Mouse (Mus musculus) kidney, embryonic 15.5 days (tissue): Measurements from ENCODE around the gene Creb3l4. TPM values are rescaled to one million over a fixed set of nuclear protein-coding genes. Genes with fewer than 3 reads are reported as not detected.

ENCODE experiments used
- ATAC-seq: fragments of 200-750 bp; cut with Nextera tagmentation; replicated peaks from 2 replicates; pipeline ENCODE4 v1.8.0; 2017; ENCODE audit warnings: moderate TSS enrichment; ENCODE audit not compliant: low FRiP score
- H3K27ac ChIP-seq: fragments of 300-500 bp; sonication (generic); 2 replicates; pipeline ENCODE4 v1.5.1; 2015; ENCODE audit warnings: mild to moderate bottlenecking, inconsistent platforms
- H3K27me3 ChIP-seq: fragments of 300-500 bp; sonication (generic); 2 replicates; pipeline ENCODE4 v1.6.1; 2015; ENCODE audit warnings: inconsistent platforms
- H3K36me3 ChIP-seq: fragments of 300-500 bp; sonication (generic); 2 replicates; pipeline ENCODE4 v1.6.1; 2015; ENCODE audit warnings: inconsistent platforms
- H3K4me1 ChIP-seq: fragments of 300-500 bp; sonication (generic); 2 replicates; pipeline ENCODE4 v1.6.1; 2015; ENCODE audit warnings: inconsistent platforms
- H3K4me2 ChIP-seq: fragments of 300-500 bp; sonication (generic); 2 replicates; pipeline ENCODE4 v1.6.1; 2015; ENCODE audit warnings: moderate library complexity, mild to moderate bottlenecking, inconsistent platforms
- H3K4me3 ChIP-seq: fragments of 300-500 bp; sonication (generic); replicated peaks from 2 replicates; pipeline ENCODE4 v1.5.1; 2015; ENCODE audit warnings: mild to moderate bottlenecking, inconsistent platforms
- H3K9ac ChIP-seq: fragments of 300-500 bp; sonication (generic); 2 replicates; pipeline ENCODE4 v1.6.1; 2015; ENCODE audit warnings: mild to moderate bottlenecking, inconsistent platforms
- H3K9me3 ChIP-seq: fragments of 300-500 bp; sonication (generic); replicated peaks from 2 replicates; pipeline ENCODE4 v1.6.1; 2016; ENCODE audit warnings: inconsistent platforms
- WGBS: fragments of 180-500 bp; shearing (Covaris S2); methylation state at CpG from one replicate; pipeline ENCODE4 v1.1.7; 2015; ENCODE audit warnings: mixed read lengths; 5-methylcytosine and 5-hydroxymethylcytosine counted together
- polyA plus RNA-seq: library from polyadenylated mRNA; unstranded; fragments of >200 nt; fragmentation: Nextera tagmentation; extraction: Ambion mirVana; gene quantifications from 2 replicates; pipeline ENCODE4 v1.2.1, GENCODE M21; 2015

Creb3l4 gene
- polyA plus RNA-seq, 1 experiment from 2014 or later = 3.7 TPM

DNA sequence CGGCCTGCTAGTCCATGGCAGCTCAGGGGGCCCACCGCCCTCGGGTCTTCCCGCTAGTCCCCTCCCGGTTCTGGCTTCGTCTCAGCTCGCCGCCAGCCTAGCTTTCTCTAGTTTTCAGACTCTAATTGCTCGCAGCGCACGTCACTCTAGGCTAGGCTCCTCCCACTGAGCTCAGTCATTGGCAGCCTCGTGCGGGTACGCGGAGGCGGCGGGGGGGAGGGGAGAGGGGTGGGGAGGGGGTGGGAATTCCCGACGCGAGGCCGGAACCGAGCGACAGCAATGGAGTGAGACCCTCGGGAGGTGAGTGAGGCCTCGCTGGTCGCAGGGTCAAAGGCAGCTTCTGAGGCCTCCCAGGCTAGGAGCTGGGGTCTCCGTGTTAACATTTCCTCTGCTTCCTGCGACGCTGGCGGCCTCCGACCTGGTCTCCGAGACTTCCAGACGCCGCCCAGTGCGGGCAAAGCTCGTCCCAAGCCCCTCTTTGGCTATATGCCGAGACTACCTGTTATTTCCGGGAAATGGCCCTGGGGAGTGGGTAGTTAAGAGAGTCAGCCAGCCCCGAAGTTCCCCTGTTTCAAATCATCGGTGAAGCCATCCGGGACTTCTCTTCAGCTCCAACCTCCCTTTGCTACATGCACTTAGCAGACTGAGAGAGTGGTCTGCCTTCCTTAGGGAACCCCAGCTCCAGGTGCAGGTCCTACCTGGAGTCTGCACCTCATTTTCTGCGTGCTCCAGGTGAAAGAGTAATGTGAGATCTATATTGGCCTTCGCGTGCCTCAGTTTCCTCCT is 4.8 kb upstream of the Creb3l4 start, which contains the start of gene Slc39a1:
Gene Slc39a1, plus strand, starts transcription at position 213 of the 786 bp plus-strand sequence.
- no peaks in the 10 kb centered on the region for H3K27me3 ChIP-seq
- H3K4me1 ChIP-seq = peaks cover 31% of the 10 kb centered on the region
- H3K36me3 ChIP-seq = peaks cover 26% of the 10 kb centered on the region
- ATAC-seq = peak; percentile 95
- peak within 1 kb of the TSS; percentile 85 for H3K4me2 ChIP-seq
- no peaks in the 10 kb centered on the region for H3K9me3 ChIP-seq
- peak within 1 kb of the TSS; percentile 74 for H3K4me3 ChIP-seq
- WGBS = under 1% methylated on average over 44 of the region's 44 CpGs
- peak within 1 kb of the TSS; percentile 94 for H3K27ac ChIP-seq
- H3K9ac ChIP-seq = peak within 1 kb of the TSS; percentile 74

DNA sequence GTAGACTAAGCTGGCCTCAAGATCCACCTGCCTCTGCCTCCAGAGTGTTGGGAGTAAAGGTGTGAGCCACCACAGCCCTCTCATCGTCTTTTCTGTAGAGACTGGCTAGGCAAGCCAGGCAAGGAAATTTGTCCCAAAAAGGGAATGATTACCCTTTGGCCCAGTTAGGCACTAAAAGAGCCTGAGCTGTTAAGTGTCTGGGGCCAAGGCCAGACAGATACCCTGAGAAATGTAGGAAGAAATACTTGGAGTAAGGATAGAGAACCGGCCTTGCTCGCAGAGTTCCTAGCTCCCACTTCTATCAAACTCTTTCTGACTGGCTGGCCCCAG is 4.3 kb upstream of the Creb3l4 start:
- ATAC-seq = no peak; the same call in 1 of the 2 replicates
- Histone ChIP-seq H3K27ac (peak overlapping the region; percentile 94), H3K4me2 (peak overlapping the region; percentile 85), H3K4me1 (peaks cover 37% of the 10 kb centered on the region), H3K27me3 (no peaks in the 10 kb centered on the region), H3K4me3 (peak overlapping the region; percentile 74), H3K36me3 (peaks cover 26% of the 10 kb centered on the region), H3K9me3 (no peaks in the 10 kb centered on the region), H3K9ac (peak overlapping the region; percentile 41)
- 0% methylated on average over 3 of the region's 3 CpGs for WGBS

DNA sequence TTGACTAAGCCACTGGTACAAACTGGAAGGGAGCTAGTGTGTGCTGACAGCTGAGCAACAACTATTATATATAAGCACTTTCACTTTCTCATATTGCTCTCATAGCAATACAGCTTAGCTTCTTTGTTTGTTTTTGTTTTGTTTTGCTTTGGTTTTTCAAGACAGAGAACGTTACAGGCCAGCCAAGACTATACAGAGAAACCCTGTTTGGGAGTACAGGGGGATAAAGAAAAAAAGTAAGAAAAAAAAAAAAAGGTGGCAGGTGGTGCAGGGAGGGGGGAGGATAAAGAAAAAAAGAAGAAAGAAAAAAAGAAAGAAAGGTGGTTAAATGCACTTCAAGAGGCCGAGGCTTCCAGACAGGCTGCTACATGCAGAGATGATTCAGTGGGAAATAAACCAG is 2.1 kb upstream of the Creb3l4 start:
- no peak for ATAC-seq
- 62% methylated on average over 2 of the region's 2 CpGs for WGBS

DNA sequence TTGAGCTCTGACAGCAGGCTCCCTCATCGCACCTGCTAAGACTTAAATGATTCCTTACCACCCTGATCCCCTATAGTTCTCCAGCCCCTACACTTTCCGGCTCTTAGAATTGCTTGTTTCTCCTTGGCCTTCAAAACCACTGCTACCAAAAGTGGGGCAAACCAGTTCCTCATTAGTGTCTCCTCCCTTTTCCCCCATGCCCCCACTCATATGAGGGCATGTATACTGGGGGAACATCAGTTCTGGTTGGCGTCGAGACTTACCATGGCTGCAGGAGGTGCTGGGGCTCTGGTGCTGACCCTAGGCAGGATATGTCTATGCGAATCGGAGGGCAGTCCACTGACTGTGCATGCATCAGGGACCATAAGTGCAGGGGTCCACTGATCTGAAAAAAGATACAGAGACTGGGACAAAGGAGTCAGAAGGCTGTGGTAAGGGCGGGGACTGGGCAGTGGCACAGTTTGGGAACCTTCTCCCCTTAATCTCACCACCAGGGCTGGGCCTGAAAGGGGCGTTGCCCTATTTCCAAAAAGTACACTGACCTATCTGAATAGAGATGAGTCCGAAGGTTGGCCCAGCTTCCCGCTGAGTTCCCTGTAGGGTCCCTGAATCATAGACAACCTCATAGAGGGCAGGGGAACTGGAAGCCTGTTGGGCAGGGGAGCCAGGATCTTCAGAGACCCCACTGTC is 1.5 kb downstream of the Creb3l4 start:
- peaks cover 4% of the 10 kb centered on the region; the same call in 1 of the 2 replicates for H3K36me3 ChIP-seq
- H3K4me2 ChIP-seq = no peak overlapping the region
- no peak overlapping the region for H3K9ac ChIP-seq
- H3K4me1 ChIP-seq = peaks cover 17% of the 10 kb centered on the region
- no peak overlapping the region for H3K4me3 ChIP-seq
- no peak for ATAC-seq
- H3K27ac ChIP-seq = no peak overlapping the region
- WGBS = 84% methylated on average over 10 of the region's 10 CpGs
- no peaks in the 10 kb centered on the region for H3K9me3 ChIP-seq
- H3K27me3 ChIP-seq = no peaks in the 10 kb centered on the region

More for the DNA sequence above, 2.1 kb upstream of the Creb3l4 start:
- no peak overlapping the region for H3K4me2 ChIP-seq
- H3K36me3 ChIP-seq = peaks cover 12% of the 10 kb centered on the region
- H3K27me3 ChIP-seq = no peaks in the 10 kb centered on the region
- H3K9ac ChIP-seq = no peak overlapping the region
- H3K9me3 ChIP-seq = no peaks in the 10 kb centered on the region
- H3K4me1 ChIP-seq = peaks cover 32% of the 10 kb centered on the region
- no peak overlapping the region for H3K27ac ChIP-seq
- H3K4me3 ChIP-seq = no peak overlapping the region

DNA sequence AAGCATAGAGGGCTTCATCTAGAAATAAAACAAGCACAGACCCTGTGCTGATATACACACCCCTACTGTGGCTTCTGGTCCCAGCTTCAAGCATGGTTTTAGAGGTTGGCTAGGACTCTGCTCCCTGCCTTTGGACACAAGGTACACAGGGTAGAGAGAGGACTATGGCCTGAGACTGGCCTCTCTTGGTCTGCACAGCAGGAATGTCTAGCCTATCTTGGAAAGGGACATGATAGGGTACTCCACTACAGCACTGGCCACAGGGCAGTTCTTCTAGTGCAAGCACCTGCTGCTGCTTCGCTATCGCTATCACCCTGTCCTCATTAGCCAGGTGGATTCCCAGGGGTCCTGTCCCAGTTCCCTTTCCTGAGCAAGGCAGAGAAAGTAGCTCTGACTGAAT is 2.1 kb downstream of the Creb3l4 start:
- Histone ChIP-seq H3K4me3 (no peak overlapping the region), H3K27ac (no peak overlapping the region), H3K9ac (no peak overlapping the region), H3K27me3 (no peaks in the 10 kb centered on the region), H3K4me2 (no peak overlapping the region), H3K4me1 (peaks cover 17% of the 10 kb centered on the region), H3K36me3 (peaks cover 8% of the 10 kb centered on the region; the same call in 1 of the 2 replicates), H3K9me3 (no peaks in the 10 kb centered on the region)
- ATAC-seq = no peak
- WGBS = 98% methylated on average over 2 of the region's 2 CpGs

DNA sequence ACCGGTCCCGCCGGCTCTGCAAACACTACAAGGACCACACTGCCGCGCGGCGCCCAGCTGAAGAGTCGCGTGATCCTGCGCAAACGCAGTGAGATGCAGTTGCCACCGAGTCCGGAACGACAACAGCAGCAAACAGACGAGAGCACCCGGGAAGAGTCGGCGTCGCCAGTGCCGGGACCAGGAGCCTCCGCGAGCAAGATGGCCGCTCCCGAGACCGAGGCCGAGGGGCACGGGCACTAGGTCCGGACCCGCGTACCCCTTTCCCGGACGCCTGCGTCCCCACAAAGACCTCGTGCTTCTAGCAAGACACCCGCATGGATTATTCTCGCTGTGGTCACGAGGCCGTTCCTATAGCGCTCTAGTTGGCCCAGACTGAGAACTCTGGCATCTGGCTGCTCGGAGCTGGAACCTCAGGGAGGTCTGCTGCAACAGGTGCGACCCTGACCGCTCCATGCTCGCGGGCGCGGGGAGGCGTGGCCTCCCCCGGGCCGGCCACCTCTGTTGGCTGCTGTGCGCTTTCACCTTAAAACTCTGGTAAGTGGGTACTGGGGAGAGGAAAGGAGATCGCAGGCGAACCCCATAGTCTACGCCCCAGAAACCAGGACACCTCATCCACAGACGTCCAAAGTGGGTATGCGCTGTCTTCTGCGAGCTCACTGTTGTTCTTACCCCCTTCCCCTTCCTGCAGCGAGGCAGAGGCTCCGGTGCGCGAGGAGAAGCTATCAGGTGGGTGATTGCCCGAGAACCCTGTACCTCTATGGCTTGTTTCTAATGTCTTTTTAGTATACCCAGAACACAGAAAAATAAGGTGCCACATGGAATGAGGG is 11.6 kb downstream of the Creb3l4 start, which contains the start of gene Jtb:
Gene Jtb, plus strand, starts transcription at position 91 of the 827 bp plus-strand sequence.
- Histone ChIP-seq H3K4me3 (peak within 1 kb of the TSS; percentile 85), H3K27ac (peak within 1 kb of the TSS; percentile 97), H3K9me3 (no peaks in the 10 kb centered on the region), H3K4me2 (peak within 1 kb of the TSS; percentile 82), H3K36me3 (peaks cover 33% of the 10 kb centered on the region), H3K4me1 (peaks cover 13% of the 10 kb centered on the region), H3K27me3 (no peaks in the 10 kb centered on the region), H3K9ac (peak within 1 kb of the TSS; percentile 73)
- WGBS = under 1% methylated on average over 61 of the region's 61 CpGs
- peak; percentile 97 for ATAC-seq

DNA sequence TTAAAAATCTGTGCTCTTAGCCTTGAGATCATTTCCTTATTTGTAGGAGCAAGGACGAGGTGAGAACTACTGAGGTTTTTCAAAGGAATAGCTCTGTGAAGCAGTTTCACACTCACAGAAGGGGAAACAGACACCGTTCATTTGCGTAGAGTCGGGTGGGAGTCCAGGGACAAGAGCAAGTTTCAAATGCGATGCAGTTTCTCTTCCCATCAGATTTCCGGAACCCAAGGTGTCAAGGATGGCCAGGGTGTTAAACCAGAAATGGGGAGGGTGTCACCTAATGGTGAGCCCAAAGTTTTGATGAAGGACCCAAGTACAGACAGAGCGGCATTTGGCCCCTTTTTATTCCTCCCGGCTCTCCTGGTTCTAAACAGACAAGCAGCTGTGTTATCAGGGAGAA is 12.2 kb downstream of the Creb3l4 start:
- Histone ChIP-seq H3K4me1 (peaks cover 13% of the 10 kb centered on the region), H3K27me3 (no peaks in the 10 kb centered on the region), H3K4me2 (peak overlapping the region; percentile 82), H3K9ac (peak overlapping the region; percentile 73), H3K36me3 (peaks cover 32% of the 10 kb centered on the region), H3K4me3 (peak overlapping the region; percentile 85), H3K27ac (peak overlapping the region; percentile 97), H3K9me3 (no peaks in the 10 kb centered on the region)
- 10% methylated on average over 8 of the region's 8 CpGs for WGBS
- ATAC-seq = no peak

DNA sequence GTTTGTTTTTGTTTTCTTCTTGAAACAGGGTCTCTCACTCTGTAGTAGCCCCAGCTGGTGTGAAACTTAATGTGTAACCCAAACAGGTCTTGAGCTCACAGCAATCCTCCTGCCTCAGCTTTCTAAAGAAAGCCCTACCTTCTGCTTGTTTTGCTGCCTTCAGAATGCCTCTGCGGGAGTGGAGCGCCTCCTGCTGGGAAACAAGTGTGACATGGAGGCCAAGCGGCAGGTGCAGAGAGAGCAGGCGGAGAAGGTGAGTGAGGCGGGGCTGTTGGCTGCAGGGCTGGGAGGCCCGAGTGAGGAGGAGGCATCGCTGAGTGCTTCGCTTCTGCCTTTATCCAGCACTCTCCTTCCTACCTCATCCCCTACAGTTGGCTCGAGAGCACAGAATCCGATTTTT is 19.0 kb downstream of the Creb3l4 start:
- H3K9ac ChIP-seq = no peak overlapping the region
- no peak overlapping the region for H3K4me2 ChIP-seq
- no peaks in the 10 kb centered on the region for H3K9me3 ChIP-seq
- H3K27ac ChIP-seq = no peak overlapping the region
- H3K27me3 ChIP-seq = no peaks in the 10 kb centered on the region
- peaks cover 37% of the 10 kb centered on the region for H3K36me3 ChIP-seq
- no peak for ATAC-seq
- peaks cover 30% of the 10 kb centered on the region for H3K4me1 ChIP-seq
- WGBS = 85% methylated on average over 10 of the region's 10 CpGs
- H3K4me3 ChIP-seq = no peak overlapping the region

DNA sequence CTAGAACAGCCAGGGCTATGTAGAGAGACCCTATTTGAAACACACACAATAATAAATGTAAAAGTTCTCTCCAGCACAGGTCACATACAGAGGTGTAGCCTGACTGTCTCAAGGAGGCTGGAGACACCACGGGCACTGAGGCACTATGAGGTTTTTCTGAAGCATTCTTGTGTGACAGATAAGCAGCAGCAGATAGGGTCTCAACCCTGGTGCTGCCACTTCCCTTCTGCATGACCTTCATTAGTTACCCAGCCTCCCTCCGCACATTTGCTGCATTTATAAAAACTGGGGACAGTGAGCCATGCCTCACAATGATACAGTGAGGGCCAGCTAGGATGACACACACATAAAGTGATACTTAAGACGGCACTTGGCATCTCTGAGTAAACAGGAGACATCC is 20.4 kb downstream of the Creb3l4 start:
- ATAC-seq = no peak
- WGBS = 45% methylated on average over 3 of the region's 3 CpGs
- Histone ChIP-seq H3K4me1 (peaks cover 30% of the 10 kb centered on the region), H3K4me2 (no peak overlapping the region), H3K9ac (no peak overlapping the region), H3K27ac (peak overlapping the region; percentile 65; the same call in 1 of the 2 replicates), H3K27me3 (no peaks in the 10 kb centered on the region), H3K9me3 (no peaks in the 10 kb centered on the region), H3K4me3 (no peak overlapping the region), H3K36me3 (peaks cover 37% of the 10 kb centered on the region)

DNA sequence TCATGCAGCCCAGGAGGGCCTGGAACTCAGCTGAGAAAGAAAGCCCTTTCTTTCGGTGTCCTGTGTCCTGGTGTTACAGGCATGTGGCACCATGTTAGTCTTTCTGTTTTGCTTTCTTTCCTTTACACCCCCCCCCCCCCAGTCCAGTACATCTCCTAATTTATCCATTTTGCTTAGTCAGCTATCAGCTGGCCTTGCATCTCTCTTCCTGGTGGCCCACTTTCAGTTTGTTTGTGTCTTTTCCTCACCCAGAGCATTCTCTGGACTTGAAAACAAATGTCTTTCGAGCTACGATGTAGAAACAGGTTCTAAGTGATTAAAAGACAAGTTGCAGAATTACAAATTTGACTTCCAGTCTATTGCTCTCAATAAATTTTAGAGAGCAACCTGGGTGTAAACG is 20.9 kb downstream of the Creb3l4 start:
- no peaks in the 10 kb centered on the region for H3K27me3 ChIP-seq
- H3K4me1 ChIP-seq = peaks cover 30% of the 10 kb centered on the region
- peak overlapping the region; percentile 65; the same call in 1 of the 2 replicates for H3K27ac ChIP-seq
- 0 out of 2 replicates have a peak overlapping the region, but pooled peaks have one; percentile 13 for H3K4me2 ChIP-seq
- no peak for ATAC-seq
- H3K9me3 ChIP-seq = no peaks in the 10 kb centered on the region
- no peak overlapping the region for H3K9ac ChIP-seq
- H3K36me3 ChIP-seq = peaks cover 37% of the 10 kb centered on the region
- H3K4me3 ChIP-seq = no peak overlapping the region
- 85% methylated on average over 4 of the region's 4 CpGs for WGBS

DNA sequence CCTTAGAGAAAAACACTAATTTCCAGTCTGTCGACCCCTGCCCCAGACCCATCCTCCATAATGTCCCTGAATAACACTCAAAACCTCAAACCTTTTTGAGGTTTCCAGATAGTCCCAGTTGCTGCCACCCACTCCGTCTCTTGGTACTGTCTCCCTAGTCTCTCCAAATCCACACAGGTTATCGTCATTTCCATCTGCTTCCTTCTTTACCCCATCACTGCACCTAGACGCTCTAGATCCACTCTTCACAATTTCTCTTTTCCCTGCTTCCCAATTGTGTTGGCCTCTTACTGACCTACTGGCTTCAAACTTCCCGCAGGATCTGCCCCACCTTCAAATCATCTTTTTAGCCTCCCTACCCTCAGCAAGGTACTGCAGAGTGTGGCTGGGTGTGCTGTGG is 22.2 kb downstream of the Creb3l4 start:
- Histone ChIP-seq H3K4me3 (peak overlapping the region; percentile 57), H3K9me3 (no peaks in the 10 kb centered on the region), H3K9ac (peak overlapping the region; percentile 56)

More for the DNA sequence above, 22.2 kb downstream of the Creb3l4 start:
- Histone ChIP-seq H3K36me3 (peaks cover 34% of the 10 kb centered on the region), H3K27me3 (no peaks in the 10 kb centered on the region), H3K27ac (peak overlapping the region; percentile 92), H3K4me2 (peak overlapping the region; percentile 76), H3K4me1 (peaks cover 30% of the 10 kb centered on the region)
- ATAC-seq = 0 out of 2 replicates have a peak, but pooled peaks have one; percentile 1
- WGBS = 13% methylated on average over 5 of the region's 5 CpGs
